Mouse (Mus musculus): ENCODE measurements around the gene Klhl12. TPM values are rescaled to one million over a fixed set of nuclear protein-coding genes. Genes with fewer than 3 reads are reported as not detected.

Klhl12 gene
- total RNA-seq (2014; rRNA removed) (26.4 and 42.7 TPM in 2 replicates), polyA plus RNA-seq (2015; fragmentation: Nextera tagmentation; extraction: Ambion mirVana) (33.9 and 35.3 TPM in 2 replicates)

GRCm38 (mm10) chr1:134454904-134455824, at the start of gene Klhl12:
Gene Klhl12, plus strand, starts transcription at chr1:134455531.
- peak within 1 kb of the TSS; percentile 69; the same call in 1 of the 2 replicates for H3K27ac ChIP-seq (ENCODE audit: low read depth, low read length)
- peak; percentile 91 for DNase-seq (ENCODE audit: low spot score)
- H3K9ac ChIP-seq (replicated peaks; ENCODE audit: low read length, poor library complexity, severe bottlenecking): peak within 1 kb of the TSS; percentile 90
- peak within 1 kb of the TSS; percentile 78 for H3K4me2 ChIP-seq (ENCODE audit: low read depth, low read length, poor library complexity, severe bottlenecking)
- no peaks in the 10 kb centered on the region for H3K9me3 ChIP-seq (ENCODE audit: low read length)
- H3K36me3 ChIP-seq (ENCODE audit: insufficient read depth, low read length): peaks cover 8% of the 10 kb centered on the region
- no peaks in the 10 kb centered on the region for H3K4me1 ChIP-seq (ENCODE audit: insufficient read depth, low read length)
- ATAC-seq (ENCODE audit: low FRiP score): peak; percentile 89
- no peaks in the 10 kb centered on the region for H3K27me3 ChIP-seq (ENCODE audit: insufficient read depth, low read length)
- peak; percentile 13; the same call in 1 of the 2 replicates for TF ChIP-seq CTCF (IDR thresholded peaks at IDR 0.05)
- peak within 1 kb of the TSS; percentile 99 for H3K4me3 ChIP-seq (ENCODE audit: low read depth, low read length)
- under 1% methylated on average over 61 of the region's 61 CpGs for WGBS

- Histone ChIP-seq H3K27ac (ENCODE audit: low read depth, low read length) (no peak overlapping the region), H3K4me3 (ENCODE audit: low read depth, low read length) (peak overlapping the region; percentile 68), H3K27me3 (ENCODE audit: insufficient read depth, low read length) (no peaks in the 10 kb centered on the region), H3K4me2 (ENCODE audit: low read depth, low read length, poor library complexity, severe bottlenecking) (peak overlapping the region; percentile 97), H3K9me3 (ENCODE audit: low read length) (no peaks in the 10 kb centered on the region), H3K9ac (replicated peaks; ENCODE audit: low read length, poor library complexity, severe bottlenecking) (peak overlapping the region; percentile 54; the same call in 1 of the 2 replicates), H3K4me1 (ENCODE audit: insufficient read depth, low read length) (no peaks in the 10 kb centered on the region), H3K36me3 (ENCODE audit: insufficient read depth, low read length) (no peaks in the 10 kb centered on the region)
- no peak for TF ChIP-seq CTCF (IDR thresholded peaks at IDR 0.05)
- WGBS: 31% methylated on average over 8 of the region's 8 CpGs
- DNase-seq (ENCODE audit: low spot score) (no peak), ATAC-seq (ENCODE audit: low FRiP score) (no peak)
Measured at GRCm38 (mm10) chr1:134406414-134406771, 48.9 kb upstream of the Klhl12 start.

DNA sequence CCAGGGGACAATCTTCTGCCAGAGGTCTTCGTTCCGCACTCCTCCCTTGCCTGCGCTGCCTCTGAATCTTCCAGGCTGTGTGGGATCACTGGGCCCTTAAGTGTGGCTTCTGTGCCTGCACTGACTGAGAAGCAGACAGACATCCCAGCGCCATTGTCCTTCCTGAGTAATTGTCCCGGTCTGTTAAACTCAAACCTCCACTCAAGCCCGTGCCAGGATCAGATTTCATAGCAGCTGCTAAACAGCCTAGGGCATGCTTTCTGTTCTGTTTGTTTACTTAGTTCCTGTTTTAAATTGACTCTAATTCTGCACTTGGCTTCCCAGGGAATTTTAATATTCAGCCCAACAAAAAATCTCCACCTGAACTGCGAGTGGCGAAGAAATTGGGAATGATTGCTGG, 47.3 kb upstream of the Klhl12 start:
- no peak for TF ChIP-seq CTCF (IDR thresholded peaks at IDR 0.05)
- no peak overlapping the region for H3K4me3 ChIP-seq (ENCODE audit: low read depth, low read length)
- WGBS: 79% methylated on average over 8 of the region's 8 CpGs

DNA sequence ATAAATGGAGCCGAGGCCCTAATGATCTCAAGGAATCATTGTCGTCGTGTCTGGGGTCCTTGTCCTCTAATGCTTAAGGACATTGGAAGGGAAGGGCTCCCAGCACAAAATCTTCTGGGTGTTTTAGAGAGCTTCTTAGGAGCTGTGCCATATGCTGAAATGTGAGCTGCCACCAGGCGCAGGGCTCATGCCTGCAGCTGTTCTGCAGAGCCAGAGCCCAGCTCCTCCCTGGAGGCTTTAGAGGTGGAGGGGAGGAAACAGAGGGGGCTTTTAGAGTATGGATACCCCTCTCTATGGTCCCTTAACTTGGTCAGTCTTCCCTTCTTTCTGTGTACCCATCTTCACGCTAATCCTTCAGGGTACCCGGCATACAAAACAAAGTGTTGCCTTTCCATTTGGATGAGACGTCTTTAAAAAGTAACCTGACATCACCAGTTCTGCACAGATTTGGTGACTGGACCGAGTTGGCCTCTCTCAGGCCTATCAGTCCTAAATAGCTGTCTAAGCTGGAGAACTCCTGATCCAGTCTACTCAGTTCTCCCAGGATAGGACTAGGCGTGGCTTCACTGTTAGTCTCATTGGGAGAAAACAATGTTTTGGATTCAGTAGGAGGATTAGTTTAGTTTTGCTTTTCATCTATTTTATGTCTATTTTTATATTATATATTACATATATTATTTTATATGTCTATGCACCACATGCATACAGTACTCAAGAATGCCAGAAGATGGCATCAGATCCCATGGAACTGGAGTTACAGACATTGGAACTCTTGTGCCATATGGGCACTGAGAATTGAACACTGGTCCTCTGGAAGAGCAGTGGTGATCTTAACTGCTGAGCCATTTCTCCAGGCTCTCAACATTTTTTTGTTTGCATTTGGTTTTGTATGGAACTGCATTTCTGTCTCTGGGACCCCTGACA, 43.4 kb upstream of the Klhl12 start:
- Histone ChIP-seq H3K27ac (ENCODE audit: low read depth, low read length) (no peak overlapping the region), H3K9ac (replicated peaks; ENCODE audit: low read length, poor library complexity, severe bottlenecking) (no peak overlapping the region), H3K9me3 (ENCODE audit: low read length) (no peaks in the 10 kb centered on the region), H3K36me3 (ENCODE audit: insufficient read depth, low read length) (no peaks in the 10 kb centered on the region), H3K4me3 (ENCODE audit: low read depth, low read length) (no peak overlapping the region), H3K4me1 (ENCODE audit: insufficient read depth, low read length) (0 out of 2 replicates have a peak, but pooled peaks cover 4% of the 10 kb centered on the region), H3K27me3 (ENCODE audit: insufficient read depth, low read length) (no peaks in the 10 kb centered on the region), H3K4me2 (ENCODE audit: low read depth, low read length, poor library complexity, severe bottlenecking) (no peak overlapping the region)
- WGBS: 96% methylated on average over 9 of the region's 9 CpGs
- 0 out of 2 replicates have a peak, but pooled peaks have one; percentile 6 for TF ChIP-seq CTCF (IDR thresholded peaks at IDR 0.05)
- ATAC-seq (ENCODE audit: low FRiP score) (no peak), DNase-seq (ENCODE audit: low spot score) (no peak)

More for the DNA sequence above, 47.3 kb upstream of the Klhl12 start:
- no peaks in the 10 kb centered on the region for H3K27me3 ChIP-seq (ENCODE audit: insufficient read depth, low read length)
- no peaks in the 10 kb centered on the region for H3K9me3 ChIP-seq (ENCODE audit: low read length)
- ATAC-seq (ENCODE audit: low FRiP score) (no peak), DNase-seq (ENCODE audit: low spot score) (no peak)
- H3K4me1 ChIP-seq (ENCODE audit: insufficient read depth, low read length): no peaks in the 10 kb centered on the region
- no peak overlapping the region for H3K4me2 ChIP-seq (ENCODE audit: low read depth, low read length, poor library complexity, severe bottlenecking)
- H3K36me3 ChIP-seq (ENCODE audit: insufficient read depth, low read length): no peaks in the 10 kb centered on the region
- H3K27ac ChIP-seq (ENCODE audit: low read depth, low read length): no peak overlapping the region
- H3K9ac ChIP-seq (replicated peaks; ENCODE audit: low read length, poor library complexity, severe bottlenecking): no peak overlapping the region

DNA sequence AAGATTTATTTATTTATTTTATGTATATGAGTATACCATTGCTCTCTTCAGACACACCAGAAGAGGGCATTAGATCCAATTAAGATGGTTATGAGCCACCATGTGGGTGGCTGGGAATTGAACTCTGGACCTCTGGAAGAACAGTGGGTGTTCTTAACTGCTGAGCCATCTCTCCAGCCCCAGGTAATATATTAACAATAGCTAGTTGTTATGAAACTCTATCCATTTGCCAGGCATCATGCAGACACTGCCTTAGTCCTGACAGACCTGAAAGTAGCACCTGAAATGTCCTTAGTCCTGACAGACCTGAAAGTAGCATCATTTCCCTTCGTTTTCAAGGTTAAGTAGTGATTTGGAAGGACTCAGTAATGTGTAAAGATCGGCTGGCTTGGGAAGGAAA, 41.3 kb upstream of the Klhl12 start:
- Histone ChIP-seq H3K27ac (ENCODE audit: low read depth, low read length) (no peak overlapping the region), H3K9me3 (ENCODE audit: low read length) (no peaks in the 10 kb centered on the region), H3K9ac (replicated peaks; ENCODE audit: low read length, poor library complexity, severe bottlenecking) (no peak overlapping the region), H3K27me3 (ENCODE audit: insufficient read depth, low read length) (no peaks in the 10 kb centered on the region), H3K4me3 (ENCODE audit: low read depth, low read length) (no peak overlapping the region), H3K4me2 (ENCODE audit: low read depth, low read length, poor library complexity, severe bottlenecking) (no peak overlapping the region), H3K4me1 (ENCODE audit: insufficient read depth, low read length) (0 out of 2 replicates have a peak, but pooled peaks cover 4% of the 10 kb centered on the region), H3K36me3 (ENCODE audit: insufficient read depth, low read length) (no peaks in the 10 kb centered on the region)
- WGBS: 36% methylated on average over 2 of the region's 2 CpGs
- no peak for ATAC-seq (ENCODE audit: low FRiP score)
- DNase-seq (ENCODE audit: low spot score): no peak
- no peak for TF ChIP-seq CTCF (IDR thresholded peaks at IDR 0.05)

Measured in midbrain, postnatal 0 days (tissue).